Mouse (Mus musculus) hindbrain, postnatal 0 days (tissue): Measurements from ENCODE around the gene Masp1. TPM values are rescaled to one million over a fixed set of nuclear protein-coding genes. Genes with fewer than 3 reads are reported as not detected.
A peak's percentile ranks its signal among the peaks of the same experiment; 100 is the strongest.

Experiments
- ATAC-seq: fragments of 200-750 bp; cut with Nextera tagmentation; 2 replicates; pipeline ENCODE4 v1.8.0; 2017; ENCODE audit warnings: mild to moderate bottlenecking, moderate TSS enrichment, moderate library complexity
- DNase-seq: peaks from one replicate; pipeline ENCODE4 v3.0.0-alpha.2; 2015; ENCODE audit warnings: low spot score
- H3K27ac ChIP-seq: fragments of 300-500 bp; sonication (generic); 2 replicates; pipeline ENCODE4 v1.5.1; 2014; ENCODE audit warnings: mild to moderate bottlenecking
- H3K27me3 ChIP-seq: fragments of 300-500 bp; sonication (generic); 2 replicates; pipeline ENCODE4 v1.6.1; 2014; ENCODE audit warnings: low read length, mixed read lengths; ENCODE audit not compliant: insufficient read depth
- H3K36me3 ChIP-seq: fragments of 300-500 bp; sonication (generic); 2 replicates; pipeline ENCODE4 v1.6.1; 2014; ENCODE audit warnings: low read length, mixed read lengths; ENCODE audit not compliant: insufficient read depth
- H3K4me1 ChIP-seq: fragments of 300-500 bp; sonication (generic); 2 replicates; pipeline ENCODE4 v1.6.1; 2014; ENCODE audit warnings: antibody characterized with exemption, low read length, mixed read lengths; ENCODE audit not compliant: insufficient read depth
- H3K4me2 ChIP-seq: fragments of 300-500 bp; sonication (generic); 2 replicates; pipeline ENCODE4 v1.6.1; 2014; ENCODE audit warnings: low read depth, mild to moderate bottlenecking, low read length, moderate library complexity, mixed read lengths
- H3K4me3 ChIP-seq: fragments of 300-500 bp; sonication (generic); 2 replicates; pipeline ENCODE4 v1.5.1; 2014; ENCODE audit warnings: low read length
- H3K9ac ChIP-seq: fragments of 300-500 bp; sonication (generic); replicated peaks from 2 replicates; pipeline ENCODE4 v1.6.1; 2014; ENCODE audit warnings: mild to moderate bottlenecking, low read length, moderate library complexity, mixed read lengths
- H3K9me3 ChIP-seq: fragments of 300-500 bp; sonication (generic); 2 replicates; pipeline ENCODE4 v1.6.1; 2016; ENCODE audit warnings: low read length, mixed read lengths
- CTCF ChIP-seq: IDR thresholded peaks from 2 replicates; pipeline ENCODE4 v1.5.1; 2016; ENCODE audit warnings: antibody characterized with exemption, control low read depth, low read depth
- WGBS: fragments of 180-500 bp; shearing (Covaris S2); extraction: QIAGEN DNeasy Blood & Tissue Kit; methylation state at CpG from one replicate; pipeline ENCODE4 v1.1.7; 2014; 5-methylcytosine and 5-hydroxymethylcytosine counted together
- polyA plus RNA-seq: library from polyadenylated mRNA; unstranded; fragments of >200 nt; fragmentation: Nextera tagmentation; extraction: Ambion mirVana; gene quantifications from 2 replicates; pipeline ENCODE4 v1.2.1, GENCODE M21; 2015
- total RNA-seq: library from RNA; depleted of rRNA; stranded (reverse); fragments of >200 nt; gene quantifications from 2 replicates; pipeline ENCODE4 v1.2.3, GENCODE M21; 2014

Gene Masp1
- total and polyA plus RNA-seq, 2 experiments from 2014 or later, result 21.9 to 34.8 TPM

- Histone ChIP-seq H3K9ac (no peak overlapping the region), H3K27ac (no peak overlapping the region), H3K9me3 (no peaks in the 10 kb centered on the region), H3K36me3 (no peaks in the 10 kb centered on the region), H3K27me3 (no peaks in the 10 kb centered on the region), H3K4me1 (peaks cover 41% of the 10 kb centered on the region), H3K4me2 (no peak overlapping the region), H3K4me3 (no peak overlapping the region)
- no peak for ATAC-seq
- 60% methylated on average over 5 of the region's 5 CpGs for WGBS
- DNase-seq, result no peak
- no peak for TF ChIP-seq CTCF
Observed at GRCm38 (mm10) chr16:23522081-23522480, 1.5 kb upstream of the Masp1 start.

GRCm38 (mm10) chr16:23521092-23521491 lies 477 bp upstream of the Masp1 start:
- WGBS, result 11% methylated on average over 5 of the region's 5 CpGs
- H3K27me3 ChIP-seq, result no peaks in the 10 kb centered on the region
- H3K9me3 ChIP-seq, result no peaks in the 10 kb centered on the region
- H3K27ac ChIP-seq, result peak overlapping the region; percentile 82
- DNase-seq (no peak), ATAC-seq (no peak)
- TF ChIP-seq CTCF, result no peak
- H3K4me2 ChIP-seq, result peak overlapping the region; percentile 68
- peak overlapping the region; percentile 46; the same call in 1 of the 2 replicates for H3K4me3 ChIP-seq
- peaks cover 41% of the 10 kb centered on the region for H3K4me1 ChIP-seq
- H3K36me3 ChIP-seq, result no peaks in the 10 kb centered on the region
- H3K9ac ChIP-seq, result no peak overlapping the region

GRCm38 (mm10) chr16:23519771-23520170 lies 844 bp downstream of the Masp1 start:
- no peak for TF ChIP-seq CTCF
- Histone ChIP-seq H3K36me3 (no peaks in the 10 kb centered on the region), H3K9me3 (no peaks in the 10 kb centered on the region), H3K4me2 (peak overlapping the region; percentile 68), H3K9ac (peak overlapping the region; percentile 64), H3K27ac (peak overlapping the region; percentile 82), H3K4me1 (peaks cover 45% of the 10 kb centered on the region), H3K4me3 (peak overlapping the region; percentile 46), H3K27me3 (no peaks in the 10 kb centered on the region)
- no peak for DNase-seq
- WGBS, result 3% methylated on average over 1 of the region's 1 CpGs
- no peak for ATAC-seq

GRCm38 (mm10) chr16:23518567-23519369 lies 1.8 kb downstream of the Masp1 start:
- TF ChIP-seq CTCF, result no peak
- no peaks in the 10 kb centered on the region for H3K36me3 ChIP-seq
- WGBS, result 33% methylated on average over 10 of the region's 10 CpGs
- peak overlapping the region; percentile 68 for H3K4me2 ChIP-seq
- H3K9ac ChIP-seq, result peak overlapping the region; percentile 64; the same call in 1 of the 2 replicates
- H3K9me3 ChIP-seq, result no peaks in the 10 kb centered on the region
- peaks cover 45% of the 10 kb centered on the region for H3K4me1 ChIP-seq
- H3K4me3 ChIP-seq, result peak overlapping the region; percentile 46
- H3K27me3 ChIP-seq, result no peaks in the 10 kb centered on the region
- no peak for ATAC-seq
- peak; percentile 46 for DNase-seq
- H3K27ac ChIP-seq, result peak overlapping the region; percentile 69

GRCm38 (mm10) chr16:23517754-23518566 lies 2.7 kb downstream of the Masp1 start:
- Histone ChIP-seq H3K4me1 (peaks cover 41% of the 10 kb centered on the region), H3K9me3 (no peaks in the 10 kb centered on the region), H3K27me3 (no peaks in the 10 kb centered on the region), H3K9ac (peak overlapping the region; percentile 28; the same call in 1 of the 2 replicates), H3K4me3 (peak overlapping the region; percentile 46; the same call in 1 of the 2 replicates), H3K27ac (peak overlapping the region; percentile 69), H3K36me3 (no peaks in the 10 kb centered on the region), H3K4me2 (peak overlapping the region; percentile 68)
- ATAC-seq (0 out of 2 replicates have a peak, but pooled peaks have one; percentile 45), DNase-seq (peak; percentile 39)
- WGBS, result 23% methylated on average over 20 of the region's 20 CpGs
- no peak for TF ChIP-seq CTCF

- peak overlapping the region; percentile 69; the same call in 1 of the 2 replicates for H3K27ac ChIP-seq
Observed at GRCm38 (mm10) chr16:23517230-23517629, 3.4 kb downstream of the Masp1 start.

More at GRCm38 (mm10) chr16:23517230-23517629, 3.4 kb downstream of the Masp1 start:
- Histone ChIP-seq H3K9ac (no peak overlapping the region), H3K4me1 (peaks cover 36% of the 10 kb centered on the region), H3K36me3 (no peaks in the 10 kb centered on the region), H3K27me3 (no peaks in the 10 kb centered on the region), H3K4me3 (no peak overlapping the region), H3K9me3 (no peaks in the 10 kb centered on the region), H3K4me2 (peak overlapping the region; percentile 68; the same call in 1 of the 2 replicates)
- no peak for DNase-seq
- TF ChIP-seq CTCF, result no peak
- no peak for ATAC-seq
- 80% methylated on average over 5 of the region's 5 CpGs for WGBS
